Mouse (Mus musculus): ENCODE measurements around the gene Hcn3.
A peak's percentile ranks its signal among the peaks of the same experiment; 100 is the strongest.
"Not testable (repeated sequence)": the region's sequence is repeated elsewhere in the genome, so short reads cannot be mapped to it uniquely, and the experiment has no call there.

The Hcn3 gene

GRCm38 (mm10) chr3:89181749-89182500, 21.9 kb upstream of the Hcn3 start:
- no peak for DNase-seq (ENCODE audit: low read depth)

GRCm38 (mm10) chr3:89179056-89179455, 19.1 kb upstream of the Hcn3 start:
- no peak for DNase-seq (ENCODE audit: low read depth)

- DNase-seq (ENCODE audit: low read depth) = no peak
These were observed 18.1 kb upstream of the Hcn3 start for GRCm38 (mm10) chr3:89178107-89178385.

GRCm38 (mm10) chr3:89177242-89178106, 17.5 kb upstream of the Hcn3 start, which contains the start of gene Scamp3:
Gene Scamp3 (plus strand): TSS chr3:89177473.
- peak; percentile 96 for DNase-seq (ENCODE audit: low read depth)

- no peak for DNase-seq (ENCODE audit: low read depth)
These were observed 16.4 kb upstream of the Hcn3 start for GRCm38 (mm10) chr3:89176421-89176820.

- no peak for DNase-seq (ENCODE audit: low read depth)
These were observed 15.5 kb upstream of the Hcn3 start for GRCm38 (mm10) chr3:89175544-89175943.

GRCm38 (mm10) chr3:89174844-89175243, 14.8 kb upstream of the Hcn3 start:
- no peak for DNase-seq (ENCODE audit: low read depth)

GRCm38 (mm10) chr3:89166945-89167344, 6.9 kb upstream of the Hcn3 start:
- DNase-seq (ENCODE audit: low read depth) = no peak

- DNase-seq (ENCODE audit: low read depth) = no peak
These were observed 5.4 kb upstream of the Hcn3 start for GRCm38 (mm10) chr3:89165268-89165870.

- DNase-seq (ENCODE audit: low read depth) = peak; percentile 92
These were observed 4.7 kb upstream of the Hcn3 start, which contains the start of gene Clk2 for GRCm38 (mm10) chr3:89164506-89165267. Gene Clk2 (plus strand): TSS chr3:89164795.

- DNase-seq (ENCODE audit: low read depth) = no peak
These were observed 3.7 kb upstream of the Hcn3 start for GRCm38 (mm10) chr3:89163643-89164245.

- no peak for DNase-seq (ENCODE audit: low read depth)
These were observed 3.1 kb upstream of the Hcn3 start for GRCm38 (mm10) chr3:89163123-89163522.

- DNase-seq (ENCODE audit: low read depth) = no peak
These were observed 1.8 kb upstream of the Hcn3 start for GRCm38 (mm10) chr3:89161786-89162185.

GRCm38 (mm10) chr3:89161207-89161606, 1.2 kb upstream of the Hcn3 start:
- DNase-seq (ENCODE audit: low read depth) = not testable (repeated sequence)

- DNase-seq (ENCODE audit: low read depth) = no peak
These were observed 785 bp downstream of the Hcn3 start for GRCm38 (mm10) chr3:89159211-89159610.

- no peak for DNase-seq (ENCODE audit: low read depth)
These were observed 1.3 kb downstream of the Hcn3 start for GRCm38 (mm10) chr3:89158651-89159050.

GRCm38 (mm10) chr3:89156951-89157350, 3.0 kb downstream of the Hcn3 start:
- no peak for DNase-seq (ENCODE audit: low read depth)

GRCm38 (mm10) chr3:89152084-89152835, 7.7 kb downstream of the Hcn3 start:
- DNase-seq (ENCODE audit: low read depth) = no peak

- DNase-seq (ENCODE audit: low read depth) = no peak
These were observed 11.4 kb downstream of the Hcn3 start for GRCm38 (mm10) chr3:89148567-89148966.

- no peak for DNase-seq (ENCODE audit: low read depth)
These were observed 12.1 kb downstream of the Hcn3 start for GRCm38 (mm10) chr3:89147979-89148311.
